Mouse (Mus musculus) small intestine, adult 2 months (tissue): ENCODE measurements around the gene Cript.

Experiments
- CTCF ChIP-seq: fragments of 200-500 bp; IDR thresholded peaks from 2 replicates; pipeline ENCODE4 v1.5.1; 2012; ENCODE audit warnings: low read depth, mild to moderate bottlenecking, control low read depth, inconsistent platforms, low read length, moderate library complexity, mixed read lengths; ENCODE audit not compliant: insufficient replicate concordance, insufficient read length; ENCODE audit errors: extremely low read depth
- POLR2A ChIP-seq: fragments of 200-500 bp; IDR thresholded peaks from 2 replicates; pipeline ENCODE4 v1.6.1; 2012; ENCODE audit warnings: low read depth, mild to moderate bottlenecking, control low read depth, inconsistent platforms, low read length, moderate library complexity

GRCm38 (mm10) chr17:87082547-87082946 lies 57.2 kb downstream of the Cript start:
- TF ChIP-seq POLR2A (no peak), CTCF (no peak)
